Mouse (Mus musculus): ENCODE measurements around the gene Akr7a5. TPM values are rescaled to one million over a fixed set of nuclear protein-coding genes. Genes with fewer than 3 reads are reported as not detected.

Gene Akr7a5
- total RNA-seq, 1 experiment: 24.7 TPM

- no peaks in the 10 kb centered on the region for H3K9me3 ChIP-seq (ENCODE audit: control insufficient read depth, insufficient read depth, low read depth, low read length)
- H3K36me3 ChIP-seq (ENCODE audit: control insufficient read depth, insufficient read depth, low read length, poor library complexity, severe bottlenecking): peaks cover 36% of the 10 kb centered on the region
- peaks cover 0 to 6% of the 10 kb centered on the region in 2 experiments; a peak in 1 of 4 replicates for H3K4me1 ChIP-seq (ENCODE audit: control insufficient read depth in 2 of 2, insufficient read depth in 2 of 2, low read length in 2 of 2, poor library complexity in 1 of 2)
- no peak for TF ChIP-seq ZNF384 (IDR thresholded peaks at IDR 0.05; ENCODE audit: low read depth, low read length)
- TF ChIP-seq ZC3H11A (IDR thresholded peaks at IDR 0.05; ENCODE audit: borderline replicate concordance, low read depth, low read length): no peak
- TF ChIP-seq MAFK (IDR thresholded peaks at IDR 0.05; ENCODE audit: insufficient read depth, low read depth, low read length): no peak
- TF ChIP-seq CHD2 (IDR thresholded peaks at IDR 0.05; ENCODE audit: low read depth, low read length): no peak
- no peak for TF ChIP-seq HCFC1 (IDR thresholded peaks at IDR 0.05; ENCODE audit: borderline replicate concordance, insufficient read depth, low read length)
- DNase-seq (ENCODE audit: low read depth, low spot score): no peak
- H3K9ac ChIP-seq (ENCODE audit: insufficient read depth, low read depth, low read length, poor library complexity, severe bottlenecking): no peak overlapping the region
- no peak overlapping the region for H3K27ac ChIP-seq (ENCODE audit: insufficient read depth, low read depth, low read length, poor library complexity, severe bottlenecking)
- in situ Hi-C loops (cut with MboI; ENCODE audit: low sequenced_read_pairs in 2 of 2, unreplicated experiment in 2 of 2): loop anchor here in 1 of 2 experiments (25.0 kb wide), 1 partner anchor 202 kb away; the partner anchor contains the start of genes Htr6 and Nbl1
- H3K4me3 ChIP-seq (ENCODE audit: insufficient read depth in 1 of 2, low read depth in 1 of 2, low read length in 2 of 2, poor library complexity in 1 of 2, severe bottlenecking in 1 of 2): no peak overlapping the region
These were observed 21.5 kb upstream of the Akr7a5 start for GRCm38 (mm10) chr4:139289017-139289416.

GRCm38 (mm10) chr4:139291099-139291498 is 19.4 kb upstream of the Akr7a5 start:
- Histone ChIP-seq H3K4me1 (ENCODE audit: control insufficient read depth in 2 of 2, insufficient read depth in 2 of 2, low read length in 2 of 2, poor library complexity in 1 of 2) (peaks cover 0 to 6% of the 10 kb centered on the region in 2 experiments; a peak in 1 of 4 replicates), H3K36me3 (ENCODE audit: control insufficient read depth, insufficient read depth, low read length, poor library complexity, severe bottlenecking) (peaks cover 31% of the 10 kb centered on the region), H3K9me3 (ENCODE audit: control insufficient read depth, insufficient read depth, low read depth, low read length) (no peaks in the 10 kb centered on the region), H3K4me3 (ENCODE audit: insufficient read depth in 1 of 2, low read depth in 1 of 2, low read length in 2 of 2, poor library complexity in 1 of 2, severe bottlenecking in 1 of 2) (no peak overlapping the region), H3K9ac (ENCODE audit: insufficient read depth, low read depth, low read length, poor library complexity, severe bottlenecking) (no peak overlapping the region), H3K27ac (ENCODE audit: insufficient read depth, low read depth, low read length, poor library complexity, severe bottlenecking) (no peak overlapping the region)
- no peak for TF ChIP-seq HCFC1 (IDR thresholded peaks at IDR 0.05; ENCODE audit: borderline replicate concordance, insufficient read depth, low read length)
- no peak for DNase-seq (ENCODE audit: low read depth, low spot score)
- in situ Hi-C loops (cut with MboI; ENCODE audit: low sequenced_read_pairs in 2 of 2, unreplicated experiment in 2 of 2): loop anchor here in 1 of 2 experiments (25.0 kb wide), 1 partner anchor 204 kb away; the partner anchor contains the start of genes Htr6 and Nbl1

GRCm38 (mm10) chr4:139292038-139292437 is 18.5 kb upstream of the Akr7a5 start:
- H3K9ac ChIP-seq (ENCODE audit: insufficient read depth, low read depth, low read length, poor library complexity, severe bottlenecking): no peak overlapping the region
- no peak overlapping the region for H3K4me3 ChIP-seq (ENCODE audit: insufficient read depth in 1 of 2, low read depth in 1 of 2, low read length in 2 of 2, poor library complexity in 1 of 2, severe bottlenecking in 1 of 2)
- no peak overlapping the region for H3K27ac ChIP-seq (ENCODE audit: insufficient read depth, low read depth, low read length, poor library complexity, severe bottlenecking)
- H3K36me3 ChIP-seq (ENCODE audit: control insufficient read depth, insufficient read depth, low read length, poor library complexity, severe bottlenecking): peaks cover 31% of the 10 kb centered on the region
- no peak for DNase-seq (ENCODE audit: low read depth, low spot score)
- peaks cover 0 to 6% of the 10 kb centered on the region in 2 experiments; a peak in 1 of 4 replicates for H3K4me1 ChIP-seq (ENCODE audit: control insufficient read depth in 2 of 2, insufficient read depth in 2 of 2, low read length in 2 of 2, poor library complexity in 1 of 2)
- no peaks in the 10 kb centered on the region for H3K9me3 ChIP-seq (ENCODE audit: control insufficient read depth, insufficient read depth, low read depth, low read length)
- in situ Hi-C loops (cut with MboI; ENCODE audit: low sequenced_read_pairs in 2 of 2, unreplicated experiment in 2 of 2): loop anchor here in 1 of 2 experiments (25.0 kb wide), 1 partner anchor 205 kb away; the partner anchor contains the start of genes Htr6 and Nbl1
- no peak for TF ChIP-seq HCFC1 (IDR thresholded peaks at IDR 0.05; ENCODE audit: borderline replicate concordance, insufficient read depth, low read length)
- TF ChIP-seq CHD2 (IDR thresholded peaks at IDR 0.05; ENCODE audit: low read depth, low read length): no peak
- no peak for TF ChIP-seq MAFK (IDR thresholded peaks at IDR 0.05; ENCODE audit: insufficient read depth, low read depth, low read length)
- no peak for TF ChIP-seq ZC3H11A (IDR thresholded peaks at IDR 0.05; ENCODE audit: borderline replicate concordance, low read depth, low read length)
- TF ChIP-seq ZNF384 (IDR thresholded peaks at IDR 0.05; ENCODE audit: low read depth, low read length): no peak

DNA sequence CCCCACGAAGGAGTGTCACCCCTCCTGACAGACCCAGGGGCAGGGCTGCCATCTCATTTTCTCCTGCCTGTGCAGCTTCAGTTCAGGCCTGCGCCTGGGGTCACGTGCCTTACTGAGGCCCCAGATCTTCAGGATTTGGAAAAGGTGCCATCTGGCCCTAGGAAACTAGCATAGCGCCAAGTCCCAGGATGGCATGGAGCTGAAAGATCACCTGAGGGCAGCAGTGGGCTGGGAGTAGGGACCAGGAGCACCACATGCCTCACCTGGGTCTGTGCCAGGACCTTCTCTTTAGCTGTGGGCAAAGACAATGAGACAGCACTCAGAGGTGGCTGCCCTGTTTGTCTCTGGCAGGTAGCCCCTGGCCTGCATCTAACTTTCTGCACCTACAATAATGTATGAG is 13.0 kb upstream of the Akr7a5 start:
- in situ Hi-C loops (cut with MboI; ENCODE audit: low sequenced_read_pairs in 2 of 2, unreplicated experiment in 2 of 2): loop anchor here in 1 of 2 experiments (25.0 kb wide), 1 partner anchor 210 kb away; the partner anchor contains the start of genes Htr6 and Nbl1
- Histone ChIP-seq H3K9me3 (ENCODE audit: control insufficient read depth, insufficient read depth, low read depth, low read length) (no peaks in the 10 kb centered on the region), H3K4me1 (ENCODE audit: control insufficient read depth in 2 of 2, insufficient read depth in 2 of 2, low read length in 2 of 2, poor library complexity in 1 of 2) (peaks cover 0 to 9% of the 10 kb centered on the region in 2 experiments; a peak in 1 of 4 replicates), H3K4me3 (ENCODE audit: insufficient read depth in 1 of 2, low read depth in 1 of 2, low read length in 2 of 2, poor library complexity in 1 of 2, severe bottlenecking in 1 of 2) (no peak overlapping the region), H3K9ac (ENCODE audit: insufficient read depth, low read depth, low read length, poor library complexity, severe bottlenecking) (no peak overlapping the region), H3K27ac (ENCODE audit: insufficient read depth, low read depth, low read length, poor library complexity, severe bottlenecking) (no peak overlapping the region), H3K36me3 (ENCODE audit: control insufficient read depth, insufficient read depth, low read length, poor library complexity, severe bottlenecking) (peaks cover 26% of the 10 kb centered on the region; the same call in 1 of the 2 replicates)
- DNase-seq (ENCODE audit: low read depth, low spot score): no peak
- TF ChIP-seq CHD2 (IDR thresholded peaks at IDR 0.05; ENCODE audit: low read depth, low read length): no peak
- no peak for TF ChIP-seq ZNF384 (IDR thresholded peaks at IDR 0.05; ENCODE audit: low read depth, low read length)
- no peak for TF ChIP-seq MAFK (IDR thresholded peaks at IDR 0.05; ENCODE audit: insufficient read depth, low read depth, low read length)
- TF ChIP-seq ZC3H11A (IDR thresholded peaks at IDR 0.05; ENCODE audit: borderline replicate concordance, low read depth, low read length): no peak
- TF ChIP-seq HCFC1 (IDR thresholded peaks at IDR 0.05; ENCODE audit: borderline replicate concordance, insufficient read depth, low read length): no peak

Data from ES-E14 (cell line).